Mouse (Mus musculus) midbrain, embryonic 12.5 days (tissue): ENCODE measurements around the gene Vash1. TPM values are rescaled to one million over a fixed set of nuclear protein-coding genes. Genes with fewer than 3 reads are reported as not detected.

Experiments
- ATAC-seq: fragments of 200-750 bp; cut with Nextera tagmentation; 2 replicates; pipeline ENCODE4 v1.8.0; 2017; ENCODE audit warnings: low read depth, moderate TSS enrichment, moderate library complexity; ENCODE audit not compliant: low FRiP score
- H3K27ac ChIP-seq: fragments of 300-500 bp; sonication (generic); replicated peaks from 2 replicates; pipeline ENCODE4 v1.5.1; 2016; ENCODE audit warnings: mild to moderate bottlenecking
- H3K27me3 ChIP-seq: fragments of 300-500 bp; sonication (generic); 2 replicates; pipeline ENCODE4 v1.6.1; 2016; ENCODE audit warnings: mild to moderate bottlenecking
- H3K36me3 ChIP-seq: fragments of 300-500 bp; sonication (generic); 2 replicates; pipeline ENCODE4 v1.6.1; 2016
- H3K4me1 ChIP-seq: fragments of 300-500 bp; sonication (generic); 2 replicates; pipeline ENCODE4 v1.6.1; 2016
- H3K4me2 ChIP-seq: fragments of 300-500 bp; sonication (generic); replicated peaks from 2 replicates; pipeline ENCODE4 v1.6.1; 2016; ENCODE audit warnings: mild to moderate bottlenecking, moderate library complexity
- H3K4me3 ChIP-seq: fragments of 300-500 bp; sonication (generic); 2 replicates; pipeline ENCODE4 v1.5.1; 2016; ENCODE audit warnings: mild to moderate bottlenecking
- H3K9ac ChIP-seq: fragments of 300-500 bp; sonication (generic); replicated peaks from 2 replicates; pipeline ENCODE4 v1.6.1; 2016; ENCODE audit warnings: mild to moderate bottlenecking, moderate library complexity
- H3K9me3 ChIP-seq: fragments of 300-500 bp; sonication (generic); 2 replicates; pipeline ENCODE4 v1.6.1; 2016; ENCODE audit warnings: mild to moderate bottlenecking
- WGBS: fragments of 180-500 bp; shearing (Covaris S2); methylation state at CpG from one replicate; pipeline ENCODE4 v1.1.7; 2016; 5-methylcytosine and 5-hydroxymethylcytosine counted together
- polyA plus RNA-seq: library from polyadenylated mRNA; unstranded; fragments of >200 nt; fragmentation: Nextera tagmentation; extraction: Ambion mirVana; gene quantifications from 2 replicates; pipeline ENCODE4 v1.2.1, GENCODE M21; 2016

The Vash1 gene
- polyA plus RNA-seq: 33.2 and 36.3 TPM in 2 replicates

GRCm38 (mm10) chr12:86678591-86679545, at the start of gene Vash1:
TSS of gene Vash1 (plus strand) at chr12:86678700.
- Histone ChIP-seq H3K36me3 (peaks cover 11% of the 10 kb centered on the region; the same call in 1 of the 2 replicates), H3K27ac (peak within 1 kb of the TSS; percentile 97), H3K9ac (peak within 1 kb of the TSS; percentile 97), H3K4me3 (peak within 1 kb of the TSS; percentile 94), H3K4me1 (peaks cover 38% of the 10 kb centered on the region), H3K9me3 (no peaks in the 10 kb centered on the region), H3K4me2 (peak within 1 kb of the TSS; percentile 86), H3K27me3 (peaks cover 13% of the 10 kb centered on the region)
- under 1% methylated on average over 93 of the region's 94 CpGs for WGBS
- ATAC-seq: peak; percentile 79

GRCm38 (mm10) chr12:86628783-86629172, 49.7 kb upstream of the Vash1 start:
- no peak overlapping the region for H3K27ac ChIP-seq
- H3K4me1 ChIP-seq: no peaks in the 10 kb centered on the region
- no peak overlapping the region for H3K4me2 ChIP-seq
- 81% methylated on average over 6 of the region's 6 CpGs for WGBS
- H3K36me3 ChIP-seq: no peaks in the 10 kb centered on the region
- H3K27me3 ChIP-seq: no peaks in the 10 kb centered on the region
- no peak for ATAC-seq
- no peak overlapping the region for H3K9ac ChIP-seq
- no peak overlapping the region for H3K4me3 ChIP-seq
- H3K9me3 ChIP-seq: no peaks in the 10 kb centered on the region

GRCm38 (mm10) chr12:86641763-86642162, 36.7 kb upstream of the Vash1 start:
- Histone ChIP-seq H3K4me2 (no peak overlapping the region), H3K27ac (no peak overlapping the region), H3K27me3 (no peaks in the 10 kb centered on the region), H3K9ac (no peak overlapping the region), H3K4me1 (peaks cover 22% of the 10 kb centered on the region), H3K36me3 (no peaks in the 10 kb centered on the region), H3K4me3 (no peak overlapping the region), H3K9me3 (no peaks in the 10 kb centered on the region)
- ATAC-seq: no peak
- WGBS: 34% methylated on average over 8 of the region's 8 CpGs

GRCm38 (mm10) chr12:86644512-86645273, 33.8 kb upstream of the Vash1 start:
- H3K4me3 ChIP-seq: no peak overlapping the region
- WGBS: 53% methylated on average over 17 of the region's 17 CpGs
- H3K27me3 ChIP-seq: no peaks in the 10 kb centered on the region
- no peaks in the 10 kb centered on the region for H3K9me3 ChIP-seq
- H3K4me1 ChIP-seq: peaks cover 30% of the 10 kb centered on the region
- H3K27ac ChIP-seq: peak overlapping the region; percentile 27; the same call in 1 of the 2 replicates
- no peak overlapping the region for H3K4me2 ChIP-seq
- peak; percentile 49; the same call in 1 of the 2 replicates for ATAC-seq
- no peaks in the 10 kb centered on the region for H3K36me3 ChIP-seq
- no peak overlapping the region for H3K9ac ChIP-seq

DNA sequence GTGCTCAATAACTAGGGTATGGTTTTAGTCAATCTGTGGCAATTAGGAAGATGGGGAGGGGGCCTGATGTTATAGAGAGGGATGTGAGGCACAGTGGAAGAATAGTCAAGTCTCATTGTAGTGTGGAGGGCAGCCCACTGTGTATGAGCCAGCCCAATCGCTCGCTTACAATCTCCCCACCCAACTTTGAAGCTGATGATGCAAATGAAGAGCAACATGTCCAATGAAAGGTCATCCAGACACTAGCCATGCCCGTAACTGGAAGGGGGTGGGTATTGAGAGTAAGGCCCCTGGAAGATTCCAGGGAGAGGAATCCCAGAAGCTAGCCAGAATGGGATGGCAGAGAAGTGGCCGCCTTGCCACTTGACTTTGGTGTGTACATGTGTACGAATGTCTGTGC, 33.0 kb upstream of the Vash1 start:
- Histone ChIP-seq H3K27me3 (no peaks in the 10 kb centered on the region), H3K36me3 (no peaks in the 10 kb centered on the region), H3K27ac (no peak overlapping the region), H3K9me3 (no peaks in the 10 kb centered on the region), H3K4me2 (no peak overlapping the region), H3K4me3 (no peak overlapping the region), H3K9ac (no peak overlapping the region), H3K4me1 (peaks cover 30% of the 10 kb centered on the region)
- ATAC-seq: no peak
- WGBS: 85% methylated on average over 5 of the region's 5 CpGs

- H3K4me2 ChIP-seq: no peak overlapping the region
- H3K9me3 ChIP-seq: no peaks in the 10 kb centered on the region
- H3K27ac ChIP-seq: no peak overlapping the region
- H3K4me3 ChIP-seq: no peak overlapping the region
- ATAC-seq: no peak
- H3K36me3 ChIP-seq: no peaks in the 10 kb centered on the region
- WGBS: 68% methylated on average over 9 of the region's 9 CpGs
- H3K9ac ChIP-seq: no peak overlapping the region
- peaks cover 30% of the 10 kb centered on the region for H3K4me1 ChIP-seq
- H3K27me3 ChIP-seq: no peaks in the 10 kb centered on the region
Observed at GRCm38 (mm10) chr12:86646831-86647230, 31.7 kb upstream of the Vash1 start.

GRCm38 (mm10) chr12:86647279-86647678, 31.2 kb upstream of the Vash1 start:
- no peaks in the 10 kb centered on the region for H3K9me3 ChIP-seq
- H3K27ac ChIP-seq: no peak overlapping the region
- no peaks in the 10 kb centered on the region for H3K36me3 ChIP-seq
- peaks cover 34% of the 10 kb centered on the region for H3K4me1 ChIP-seq
- no peak overlapping the region for H3K9ac ChIP-seq
- no peak overlapping the region for H3K4me2 ChIP-seq
- ATAC-seq: no peak
- WGBS: 44% methylated on average over 9 of the region's 9 CpGs
- H3K4me3 ChIP-seq: no peak overlapping the region
- H3K27me3 ChIP-seq: no peaks in the 10 kb centered on the region

DNA sequence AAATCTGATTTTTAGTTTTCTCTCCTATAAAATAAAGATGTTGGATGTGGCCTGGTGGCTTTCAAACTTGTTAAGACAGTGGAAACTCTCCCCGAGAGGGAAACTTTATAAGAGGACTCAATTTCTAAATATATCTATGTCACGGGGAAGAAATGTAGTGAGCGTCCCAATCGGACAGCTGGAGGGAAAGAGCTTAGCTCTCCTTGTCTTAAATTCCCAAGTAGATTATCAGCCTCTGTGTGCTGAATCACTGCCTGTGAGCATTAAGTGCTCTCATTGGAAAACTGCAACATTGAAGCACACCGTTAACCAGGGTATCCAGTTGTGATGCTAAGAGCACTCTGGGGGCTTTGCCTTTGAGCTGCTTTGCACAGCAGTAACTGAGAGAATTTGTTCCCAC, 30.8 kb upstream of the Vash1 start:
- Histone ChIP-seq H3K9me3 (no peaks in the 10 kb centered on the region), H3K36me3 (no peaks in the 10 kb centered on the region), H3K4me3 (no peak overlapping the region), H3K27me3 (no peaks in the 10 kb centered on the region), H3K4me2 (no peak overlapping the region), H3K9ac (no peak overlapping the region), H3K27ac (no peak overlapping the region), H3K4me1 (peaks cover 39% of the 10 kb centered on the region)
- 71% methylated on average over 5 of the region's 5 CpGs for WGBS
- no peak for ATAC-seq

GRCm38 (mm10) chr12:86648489-86648888, 30.0 kb upstream of the Vash1 start:
- WGBS: 77% methylated on average over 3 of the region's 3 CpGs
- peaks cover 40% of the 10 kb centered on the region for H3K4me1 ChIP-seq
- H3K27me3 ChIP-seq: no peaks in the 10 kb centered on the region
- no peak overlapping the region for H3K27ac ChIP-seq
- no peak overlapping the region for H3K4me3 ChIP-seq
- no peaks in the 10 kb centered on the region for H3K9me3 ChIP-seq
- H3K4me2 ChIP-seq: no peak overlapping the region
- ATAC-seq: no peak
- H3K36me3 ChIP-seq: no peaks in the 10 kb centered on the region
- H3K9ac ChIP-seq: no peak overlapping the region

DNA sequence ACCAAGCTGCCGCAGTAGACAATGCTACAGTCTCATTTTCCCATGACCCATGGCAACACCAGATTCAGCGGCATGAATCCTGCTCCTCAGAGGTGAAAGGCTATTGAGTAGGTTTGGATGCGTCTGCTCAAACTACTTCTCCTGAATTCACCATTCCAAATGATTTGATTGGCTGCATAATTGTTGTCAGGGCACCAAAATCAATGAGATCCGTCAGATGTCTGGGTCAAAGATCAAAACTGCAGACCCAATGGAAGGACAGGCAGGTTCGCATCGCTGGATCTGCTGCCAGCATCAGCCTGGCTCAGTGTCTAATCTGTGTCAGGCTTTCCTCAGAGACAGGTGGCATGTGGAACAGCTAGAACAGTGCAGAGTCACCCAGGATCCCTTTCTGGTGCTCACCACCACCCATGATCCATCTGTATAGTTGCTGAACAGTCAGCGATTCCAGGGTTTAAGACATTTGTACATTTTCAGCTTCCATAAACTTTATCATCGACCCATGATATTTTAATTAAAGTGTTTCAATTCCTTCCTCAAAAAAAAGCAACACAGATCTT, 27.1 kb upstream of the Vash1 start:
- no peak overlapping the region for H3K9ac ChIP-seq
- H3K4me1 ChIP-seq: peaks cover 22% of the 10 kb centered on the region
- H3K4me3 ChIP-seq: no peak overlapping the region
- no peaks in the 10 kb centered on the region for H3K27me3 ChIP-seq
- H3K36me3 ChIP-seq: no peaks in the 10 kb centered on the region
- H3K27ac ChIP-seq: no peak overlapping the region
- no peak for ATAC-seq
- 86% methylated on average over 8 of the region's 8 CpGs for WGBS
- no peaks in the 10 kb centered on the region for H3K9me3 ChIP-seq
- no peak overlapping the region for H3K4me2 ChIP-seq

- no peak overlapping the region for H3K4me2 ChIP-seq
- H3K4me1 ChIP-seq: peaks cover 10% of the 10 kb centered on the region; the same call in 1 of the 2 replicates
- WGBS: 78% methylated on average over 4 of the region's 4 CpGs
- H3K27ac ChIP-seq: no peak overlapping the region
- no peaks in the 10 kb centered on the region for H3K36me3 ChIP-seq
- H3K9ac ChIP-seq: no peak overlapping the region
- no peaks in the 10 kb centered on the region for H3K27me3 ChIP-seq
- H3K9me3 ChIP-seq: no peaks in the 10 kb centered on the region
- no peak overlapping the region for H3K4me3 ChIP-seq
- no peak for ATAC-seq
Observed at GRCm38 (mm10) chr12:86652570-86653041, 25.9 kb upstream of the Vash1 start.
